Mouse (Mus musculus) embryo, embryonic 9.5 days (tissue): ENCODE data around the gene Abhd12.
A peak's percentile ranks its signal among the peaks of the same experiment; 100 is the strongest.

Source experiments
- DNase-seq: peaks from one replicate; pipeline ENCODE4 v3.0.0-alpha.2; 2017; ENCODE audit errors: extremely low spot score

Gene Abhd12

GRCm38 (mm10) chr2:150808381-150808780 lies 96.2 kb downstream of the Abhd12 start:
- DNase-seq, result no peak

GRCm38 (mm10) chr2:150803035-150803434 lies 101.5 kb downstream of the Abhd12 start:
- no peak for DNase-seq

GRCm38 (mm10) chr2:150800616-150801015 lies 103.9 kb downstream of the Abhd12 start:
- no peak for DNase-seq

- DNase-seq, result no peak
These were observed 106.5 kb downstream of the Abhd12 start for GRCm38 (mm10) chr2:150798084-150798483.

GRCm38 (mm10) chr2:150793320-150793719 lies 111.2 kb downstream of the Abhd12 start:
- no peak for DNase-seq

- no peak for DNase-seq
These were observed 115.6 kb downstream of the Abhd12 start for GRCm38 (mm10) chr2:150788768-150789550.

GRCm38 (mm10) chr2:150787234-150787771 lies 117.2 kb downstream of the Abhd12 start:
- DNase-seq, result peak; percentile 52

GRCm38 (mm10) chr2:150786251-150787180 lies 118.0 kb downstream of the Abhd12 start, which contains the start of gene Pygb:
Gene Pygb (plus strand): TSS chr2:150786735.
- peak; percentile 89 for DNase-seq

GRCm38 (mm10) chr2:150782801-150783200 lies 121.7 kb downstream of the Abhd12 start:
- DNase-seq, result no peak
